Mouse (Mus musculus): ENCODE measurements at regions not wholly inside any gene's neighbourhood (a gene's known extent, or its start where the extent isn't known, plus 50 kb on each side); places are given as distances from the start of the nearest gene placed in this dataset.
A peak's percentile ranks its signal among the peaks of the same experiment; 100 is the strongest.

GRCm38 (mm10) chr13:28628751-28629150, 324.8 kb downstream of the Sox4 start:
- ATAC-seq (replicated peaks; ENCODE audit: insufficient number of reproducible peaks, low FRiP score, low TSS enrichment, poor library complexity, severe bottlenecking) = no peak

- no peak for ATAC-seq (replicated peaks; ENCODE audit: insufficient number of reproducible peaks, low FRiP score, low TSS enrichment, poor library complexity, severe bottlenecking)
Measured at GRCm38 (mm10) chr13:28618961-28619360, 334.6 kb downstream of the Sox4 start.

GRCm38 (mm10) chr13:28617503-28617902, 336.0 kb downstream of the Sox4 start:
- peak; percentile 78 for ATAC-seq (replicated peaks; ENCODE audit: insufficient number of reproducible peaks, low FRiP score, low TSS enrichment, poor library complexity, severe bottlenecking)

- ATAC-seq (replicated peaks; ENCODE audit: insufficient number of reproducible peaks, low FRiP score, low TSS enrichment, poor library complexity, severe bottlenecking) = peak; percentile 80
Measured at GRCm38 (mm10) chr13:28616645-28617381, 336.7 kb downstream of the Sox4 start.

GRCm38 (mm10) chr13:28607551-28608114, 345.9 kb downstream of the Sox4 start:
- no peak for ATAC-seq (replicated peaks; ENCODE audit: insufficient number of reproducible peaks, low FRiP score, low TSS enrichment, poor library complexity, severe bottlenecking)

GRCm38 (mm10) chr13:28606651-28607050, 346.9 kb downstream of the Sox4 start:
- ATAC-seq (replicated peaks; ENCODE audit: insufficient number of reproducible peaks, low FRiP score, low TSS enrichment, poor library complexity, severe bottlenecking) = no peak

- ATAC-seq (replicated peaks; ENCODE audit: insufficient number of reproducible peaks, low FRiP score, low TSS enrichment, poor library complexity, severe bottlenecking) = no peak
Measured at GRCm38 (mm10) chr13:28605833-28606232, 347.7 kb downstream of the Sox4 start.

- ATAC-seq (replicated peaks; ENCODE audit: insufficient number of reproducible peaks, low FRiP score, low TSS enrichment, poor library complexity, severe bottlenecking) = no peak
Measured at GRCm38 (mm10) chr13:28604016-28604415, 346.7 kb downstream of the Gm11361 start.

GRCm38 (mm10) chr13:28600792-28601191, 343.5 kb downstream of the Gm11361 start:
- peak; percentile 85 for ATAC-seq (replicated peaks; ENCODE audit: insufficient number of reproducible peaks, low FRiP score, low TSS enrichment, poor library complexity, severe bottlenecking)

- ATAC-seq (replicated peaks; ENCODE audit: insufficient number of reproducible peaks, low FRiP score, low TSS enrichment, poor library complexity, severe bottlenecking) = no peak
Measured at GRCm38 (mm10) chr13:28596367-28596766, 339.0 kb downstream of the Gm11361 start.

- no peak for ATAC-seq (replicated peaks; ENCODE audit: insufficient number of reproducible peaks, low FRiP score, low TSS enrichment, poor library complexity, severe bottlenecking)
Measured at GRCm38 (mm10) chr13:28592176-28592575, 334.8 kb downstream of the Gm11361 start.

- no peak for ATAC-seq (replicated peaks; ENCODE audit: insufficient number of reproducible peaks, low FRiP score, low TSS enrichment, poor library complexity, severe bottlenecking)
Measured at GRCm38 (mm10) chr13:28587977-28588376, 330.6 kb downstream of the Gm11361 start.

GRCm38 (mm10) chr13:28586693-28587092, 329.4 kb downstream of the Gm11361 start:
- ATAC-seq (replicated peaks; ENCODE audit: insufficient number of reproducible peaks, low FRiP score, low TSS enrichment, poor library complexity, severe bottlenecking) = no peak

- ATAC-seq (replicated peaks; ENCODE audit: insufficient number of reproducible peaks, low FRiP score, low TSS enrichment, poor library complexity, severe bottlenecking) = no peak
Measured at GRCm38 (mm10) chr13:28586140-28586539, 328.8 kb downstream of the Gm11361 start.

GRCm38 (mm10) chr13:28583617-28584016, 326.3 kb downstream of the Gm11361 start:
- ATAC-seq (replicated peaks; ENCODE audit: insufficient number of reproducible peaks, low FRiP score, low TSS enrichment, poor library complexity, severe bottlenecking) = no peak

GRCm38 (mm10) chr13:28575202-28575851, 318.0 kb downstream of the Gm11361 start:
- no peak for ATAC-seq (replicated peaks; ENCODE audit: insufficient number of reproducible peaks, low FRiP score, low TSS enrichment, poor library complexity, severe bottlenecking)

GRCm38 (mm10) chr13:28573364-28573763, 316.0 kb downstream of the Gm11361 start:
- ATAC-seq (replicated peaks; ENCODE audit: insufficient number of reproducible peaks, low FRiP score, low TSS enrichment, poor library complexity, severe bottlenecking) = no peak

- no peak for ATAC-seq (replicated peaks; ENCODE audit: insufficient number of reproducible peaks, low FRiP score, low TSS enrichment, poor library complexity, severe bottlenecking)
Measured at GRCm38 (mm10) chr13:28572448-28572847, 315.1 kb downstream of the Gm11361 start.

GRCm38 (mm10) chr13:28571716-28572115, 314.4 kb downstream of the Gm11361 start:
- no peak for ATAC-seq (replicated peaks; ENCODE audit: insufficient number of reproducible peaks, low FRiP score, low TSS enrichment, poor library complexity, severe bottlenecking)

- no peak for ATAC-seq (replicated peaks; ENCODE audit: insufficient number of reproducible peaks, low FRiP score, low TSS enrichment, poor library complexity, severe bottlenecking)
Measured at GRCm38 (mm10) chr13:28563585-28563984, 306.3 kb downstream of the Gm11361 start.
